Mouse (Mus musculus): ENCODE results near the gene Mtfmt. TPM values are rescaled to one million over a fixed set of nuclear protein-coding genes. Genes with fewer than 3 reads are reported as not detected.

Gene Mtfmt
- polyA plus RNA-seq, 1 experiment from 2014 or later = 20.5 TPM

GRCm38 (mm10) chr9:65435211-65435610, 371 bp upstream of the Mtfmt start:
- WGBS = 73% methylated on average over 4 of the region's 4 CpGs
- Histone ChIP-seq H3K9ac (ENCODE audit: low read length) (no peak overlapping the region), H3K4me3 (ENCODE audit: low read depth, low read length) (no peak overlapping the region), H3K27ac (ENCODE audit: low read depth, low read length) (no peak overlapping the region), H3K4me1 (ENCODE audit: control insufficient read depth, insufficient read depth, low read length) (no peaks in the 10 kb centered on the region; the same call in 1 of the 2 replicates), H3K9me3 (ENCODE audit: control insufficient read depth, low read length) (no peaks in the 10 kb centered on the region), H3K27me3 (ENCODE audit: control insufficient read depth, insufficient read depth, low read length) (no peaks in the 10 kb centered on the region), H3K36me3 (ENCODE audit: control insufficient read depth, insufficient read depth, low read length) (no peaks in the 10 kb centered on the region), H3K4me2 (ENCODE audit: low read depth) (no peak overlapping the region)
- ATAC-seq (ENCODE audit: insufficient read depth, low FRiP score, low TSS enrichment) = 0 out of 2 replicates have a peak, but pooled peaks have one; percentile 20
- DNase-seq (ENCODE audit: low spot score) = no peak

DNA sequence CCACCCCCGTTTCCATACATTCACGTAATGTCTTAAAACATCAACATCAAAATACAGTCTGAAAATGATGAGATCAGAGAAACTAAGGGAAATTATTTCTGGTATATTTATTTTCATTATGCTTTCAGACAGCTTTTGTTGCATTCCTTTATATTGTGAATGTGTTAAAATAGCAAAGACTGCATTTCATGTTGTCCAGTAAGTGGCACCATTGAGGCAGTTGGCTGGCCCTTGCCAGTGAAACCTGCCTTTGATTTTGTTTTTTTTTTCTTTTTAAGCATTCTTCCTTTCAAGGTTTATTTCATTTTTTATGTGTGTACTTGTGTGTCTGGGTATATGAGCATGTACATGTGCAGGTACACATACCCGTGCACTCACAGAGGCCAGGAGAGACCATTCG, 9.1 kb downstream of the Mtfmt start:
- WGBS = 94% methylated on average over 4 of the region's 4 CpGs
- ATAC-seq (ENCODE audit: insufficient read depth, low FRiP score, low TSS enrichment) (no peak), DNase-seq (ENCODE audit: low spot score) (no peak)
- Histone ChIP-seq H3K4me1 (ENCODE audit: control insufficient read depth, insufficient read depth, low read length) (no peaks in the 10 kb centered on the region), H3K4me2 (ENCODE audit: low read depth) (no peak overlapping the region), H3K27ac (ENCODE audit: low read depth, low read length) (no peak overlapping the region), H3K4me3 (ENCODE audit: low read depth, low read length) (no peak overlapping the region), H3K9ac (ENCODE audit: low read length) (no peak overlapping the region), H3K36me3 (ENCODE audit: control insufficient read depth, insufficient read depth, low read length) (peaks cover 9% of the 10 kb centered on the region), H3K9me3 (ENCODE audit: control insufficient read depth, low read length) (no peaks in the 10 kb centered on the region), H3K27me3 (ENCODE audit: control insufficient read depth, insufficient read depth, low read length) (no peaks in the 10 kb centered on the region)

DNA sequence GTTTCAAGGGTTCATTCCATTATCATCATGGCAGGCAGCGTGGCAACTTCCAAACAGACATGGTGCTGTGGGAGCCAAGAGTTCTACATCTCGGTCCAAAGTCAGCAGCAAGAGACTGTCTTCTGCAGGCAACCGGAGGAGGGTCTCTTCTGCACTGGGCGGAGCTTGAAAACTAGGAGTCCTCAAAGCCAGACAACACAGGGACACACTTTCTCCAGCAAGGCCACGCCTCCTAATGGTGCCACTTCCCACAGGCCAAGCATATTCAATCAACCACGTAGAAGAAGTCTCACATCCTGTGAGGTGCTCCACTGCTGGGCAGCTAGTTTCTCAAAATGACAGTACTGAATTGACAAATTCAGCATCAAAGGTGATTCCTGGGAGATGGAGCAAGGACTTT, 12.4 kb downstream of the Mtfmt start:
- ATAC-seq (ENCODE audit: insufficient read depth, low FRiP score, low TSS enrichment) = no peak
- Histone ChIP-seq H3K4me1 (ENCODE audit: control insufficient read depth, insufficient read depth, low read length) (no peaks in the 10 kb centered on the region), H3K9me3 (ENCODE audit: control insufficient read depth, low read length) (no peaks in the 10 kb centered on the region), H3K9ac (ENCODE audit: low read length) (no peak overlapping the region), H3K36me3 (ENCODE audit: control insufficient read depth, insufficient read depth, low read length) (peaks cover 7% of the 10 kb centered on the region; the same call in 1 of the 2 replicates), H3K27ac (ENCODE audit: low read depth, low read length) (no peak overlapping the region), H3K27me3 (ENCODE audit: control insufficient read depth, insufficient read depth, low read length) (no peaks in the 10 kb centered on the region), H3K4me2 (ENCODE audit: low read depth) (no peak overlapping the region), H3K4me3 (ENCODE audit: low read depth, low read length) (no peak overlapping the region)
- 91% methylated on average over 6 of the region's 6 CpGs for WGBS
- DNase-seq (ENCODE audit: low spot score) = no peak

- DNase-seq (ENCODE audit: low spot score) (no peak), ATAC-seq (ENCODE audit: insufficient read depth, low FRiP score, low TSS enrichment) (no peak)
- no peak overlapping the region for H3K27ac ChIP-seq (ENCODE audit: low read depth, low read length)
- 93% methylated on average over 2 of the region's 2 CpGs for WGBS
- no peak overlapping the region for H3K4me2 ChIP-seq (ENCODE audit: low read depth)
- no peak overlapping the region for H3K9ac ChIP-seq (ENCODE audit: low read length)
- H3K36me3 ChIP-seq (ENCODE audit: control insufficient read depth, insufficient read depth, low read length) = no peaks in the 10 kb centered on the region
- no peak overlapping the region for H3K4me3 ChIP-seq (ENCODE audit: low read depth, low read length)
- peaks cover 11% of the 10 kb centered on the region for H3K4me1 ChIP-seq (ENCODE audit: control insufficient read depth, insufficient read depth, low read length)
- H3K9me3 ChIP-seq (ENCODE audit: control insufficient read depth, low read length) = no peaks in the 10 kb centered on the region
- H3K27me3 ChIP-seq (ENCODE audit: control insufficient read depth, insufficient read depth, low read length) = no peaks in the 10 kb centered on the region
Measured at GRCm38 (mm10) chr9:65458975-65459374, 23.4 kb downstream of the Mtfmt start.

- ATAC-seq (ENCODE audit: insufficient read depth, low FRiP score, low TSS enrichment) (no peak), DNase-seq (ENCODE audit: low spot score) (no peak)
- Histone ChIP-seq H3K36me3 (ENCODE audit: control insufficient read depth, insufficient read depth, low read length) (no peaks in the 10 kb centered on the region), H3K4me3 (ENCODE audit: low read depth, low read length) (peak overlapping the region; percentile 67; the same call in 1 of the 2 replicates), H3K27me3 (ENCODE audit: control insufficient read depth, insufficient read depth, low read length) (no peaks in the 10 kb centered on the region), H3K27ac (ENCODE audit: low read depth, low read length) (peak overlapping the region; percentile 28), H3K4me1 (ENCODE audit: control insufficient read depth, insufficient read depth, low read length) (peaks cover 11% of the 10 kb centered on the region), H3K4me2 (ENCODE audit: low read depth) (peak overlapping the region; percentile 58), H3K9ac (ENCODE audit: low read length) (peak overlapping the region; percentile 10), H3K9me3 (ENCODE audit: control insufficient read depth, low read length) (no peaks in the 10 kb centered on the region)
- 30% methylated on average over 3 of the region's 3 CpGs for WGBS
Measured at GRCm38 (mm10) chr9:65460198-65460597, 24.6 kb downstream of the Mtfmt start.

- DNase-seq (ENCODE audit: low spot score) = peak; percentile 97
- Histone ChIP-seq H3K27ac (ENCODE audit: low read depth, low read length) (peak within 1 kb of the TSS; percentile 28), H3K9ac (ENCODE audit: low read length) (peak within 1 kb of the TSS; percentile 66), H3K4me1 (ENCODE audit: control insufficient read depth, insufficient read depth, low read length) (peaks cover 11% of the 10 kb centered on the region), H3K4me2 (ENCODE audit: low read depth) (peak within 1 kb of the TSS; percentile 58), H3K9me3 (ENCODE audit: control insufficient read depth, low read length) (no peaks in the 10 kb centered on the region), H3K4me3 (ENCODE audit: low read depth, low read length) (peak within 1 kb of the TSS; percentile 67), H3K27me3 (ENCODE audit: control insufficient read depth, insufficient read depth, low read length) (no peaks in the 10 kb centered on the region), H3K36me3 (ENCODE audit: control insufficient read depth, insufficient read depth, low read length) (peaks cover under 1% of the 10 kb centered on the region; the same call in 1 of the 2 replicates)
- WGBS = 0% methylated on average over 53 of the region's 53 CpGs
- peak; percentile 96 for ATAC-seq (ENCODE audit: insufficient read depth, low FRiP score, low TSS enrichment)
Measured at GRCm38 (mm10) chr9:65460732-65461442, 25.3 kb downstream of the Mtfmt start, which contains the start of gene Spg21. TSS of gene Spg21 (plus strand) at chr9:65460947.

GRCm38 (mm10) chr9:65462544-65462943, 27.0 kb downstream of the Mtfmt start:
- DNase-seq (ENCODE audit: low spot score) = no peak
- Histone ChIP-seq H3K4me2 (ENCODE audit: low read depth) (no peak overlapping the region), H3K9me3 (ENCODE audit: control insufficient read depth, low read length) (no peaks in the 10 kb centered on the region), H3K9ac (ENCODE audit: low read length) (no peak overlapping the region), H3K4me3 (ENCODE audit: low read depth, low read length) (no peak overlapping the region), H3K27ac (ENCODE audit: low read depth, low read length) (no peak overlapping the region), H3K4me1 (ENCODE audit: control insufficient read depth, insufficient read depth, low read length) (peaks cover 11% of the 10 kb centered on the region), H3K27me3 (ENCODE audit: control insufficient read depth, insufficient read depth, low read length) (no peaks in the 10 kb centered on the region), H3K36me3 (ENCODE audit: control insufficient read depth, insufficient read depth, low read length) (peaks cover 2% of the 10 kb centered on the region; the same call in 1 of the 2 replicates)
- 84% methylated on average over 5 of the region's 5 CpGs for WGBS
- no peak for ATAC-seq (ENCODE audit: insufficient read depth, low FRiP score, low TSS enrichment)

DNA sequence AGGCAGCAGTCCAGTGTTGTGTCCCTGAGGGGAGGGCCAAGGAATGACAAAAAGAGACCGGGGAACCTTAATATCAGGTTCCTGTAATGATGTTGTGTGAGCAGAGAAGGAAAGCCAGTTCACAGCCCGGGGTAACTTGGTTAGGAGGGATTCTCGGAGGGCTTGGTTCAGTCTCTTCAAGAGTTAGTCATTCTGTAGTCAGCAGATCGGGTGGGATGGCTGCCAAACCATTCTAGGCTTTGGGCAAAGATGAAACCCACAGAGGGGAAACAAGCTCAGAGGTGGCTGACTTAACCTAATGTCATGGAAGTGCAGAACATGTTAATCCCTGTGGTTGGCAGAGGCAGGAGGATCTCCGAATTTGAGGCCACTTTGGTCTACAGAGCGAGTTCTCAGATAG, 28.6 kb downstream of the Mtfmt start:
- DNase-seq (ENCODE audit: low spot score) = no peak
- peaks cover 2% of the 10 kb centered on the region; the same call in 1 of the 2 replicates for H3K36me3 ChIP-seq (ENCODE audit: control insufficient read depth, insufficient read depth, low read length)
- no peak overlapping the region for H3K27ac ChIP-seq (ENCODE audit: low read depth, low read length)
- H3K4me1 ChIP-seq (ENCODE audit: control insufficient read depth, insufficient read depth, low read length) = peaks cover 11% of the 10 kb centered on the region
- H3K27me3 ChIP-seq (ENCODE audit: control insufficient read depth, insufficient read depth, low read length) = no peaks in the 10 kb centered on the region
- no peak overlapping the region for H3K9ac ChIP-seq (ENCODE audit: low read length)
- no peak overlapping the region for H3K4me3 ChIP-seq (ENCODE audit: low read depth, low read length)
- no peak overlapping the region for H3K4me2 ChIP-seq (ENCODE audit: low read depth)
- ATAC-seq (ENCODE audit: insufficient read depth, low FRiP score, low TSS enrichment) = no peak
- WGBS = 92% methylated on average over 6 of the region's 6 CpGs
- H3K9me3 ChIP-seq (ENCODE audit: control insufficient read depth, low read length) = no peaks in the 10 kb centered on the region

DNA sequence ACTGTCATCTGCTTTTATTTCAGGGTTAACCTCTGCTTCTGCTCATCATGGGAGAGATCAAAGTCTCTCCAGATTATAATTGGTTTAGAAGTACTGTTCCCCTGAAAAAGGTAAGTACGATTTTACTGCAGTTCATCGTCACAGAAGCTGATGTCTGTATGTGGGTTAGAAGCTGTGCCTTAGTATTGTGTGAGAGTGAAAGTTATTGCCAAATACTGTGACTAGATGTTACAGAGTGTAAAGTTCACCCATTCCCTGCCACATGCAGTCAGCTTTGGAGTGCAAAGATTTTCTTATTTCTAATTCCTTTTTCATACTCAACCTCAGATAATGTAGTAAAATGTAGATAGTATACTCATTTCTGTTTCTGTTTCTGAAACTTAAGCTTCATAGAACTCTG, 29.7 kb downstream of the Mtfmt start:
- no peak overlapping the region for H3K4me3 ChIP-seq (ENCODE audit: low read depth, low read length)
- H3K27ac ChIP-seq (ENCODE audit: low read depth, low read length) = no peak overlapping the region
- ATAC-seq (ENCODE audit: insufficient read depth, low FRiP score, low TSS enrichment) (no peak), DNase-seq (ENCODE audit: low spot score) (no peak)
- H3K4me1 ChIP-seq (ENCODE audit: control insufficient read depth, insufficient read depth, low read length) = peaks cover 9% of the 10 kb centered on the region
- H3K36me3 ChIP-seq (ENCODE audit: control insufficient read depth, insufficient read depth, low read length) = peaks cover 2% of the 10 kb centered on the region; the same call in 1 of the 2 replicates
- H3K27me3 ChIP-seq (ENCODE audit: control insufficient read depth, insufficient read depth, low read length) = no peaks in the 10 kb centered on the region
- no peak overlapping the region for H3K9ac ChIP-seq (ENCODE audit: low read length)
- WGBS = 98% methylated on average over 2 of the region's 2 CpGs
- no peaks in the 10 kb centered on the region for H3K9me3 ChIP-seq (ENCODE audit: control insufficient read depth, low read length)
- no peak overlapping the region for H3K4me2 ChIP-seq (ENCODE audit: low read depth)
